Mouse (Mus musculus) layer of hippocampus, adult 11-12 months (tissue): Measurements from ENCODE around the gene Fam222a.

Experiments
- DNase-seq: peaks from one replicate; pipeline ENCODE4 v3.0.0; 2022; ENCODE audit warnings: low spot score

Gene Fam222a

DNA sequence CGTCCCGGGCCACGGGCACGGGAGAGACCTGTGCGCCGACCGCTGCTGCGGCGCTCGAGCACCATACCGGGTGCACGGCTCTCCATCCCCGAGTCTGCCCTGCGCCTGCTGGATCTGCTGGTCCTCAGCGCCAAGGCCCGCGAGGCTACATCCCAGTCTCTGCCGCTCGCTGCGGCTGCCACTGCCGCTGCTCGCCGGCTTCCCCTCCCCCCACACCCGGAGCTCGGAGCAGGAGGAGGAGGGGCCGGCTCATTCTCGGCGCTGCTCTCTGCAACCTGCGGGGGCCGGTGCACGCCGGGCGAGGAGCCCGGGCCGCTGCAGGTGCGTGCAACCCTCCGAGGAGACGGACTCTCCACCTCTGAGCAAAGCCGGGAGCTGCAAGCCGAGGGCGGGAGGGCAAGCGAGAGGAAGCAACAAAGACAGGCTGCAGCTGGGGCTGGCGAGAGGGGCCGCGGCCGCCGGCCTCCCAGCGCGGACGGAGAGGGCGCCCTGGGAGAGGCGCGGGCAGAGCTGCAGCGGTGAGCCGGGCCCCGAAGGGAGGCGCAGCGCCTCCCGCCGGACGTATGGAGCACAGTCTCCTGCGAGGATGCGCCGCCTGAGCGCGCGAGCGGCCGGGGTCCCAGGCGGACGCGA is at the start of gene Fam222a:
Fam222a (plus strand) TSS at position 452 of the 633 bp plus-strand sequence.
- DNase-seq = peak; percentile 50

DNA sequence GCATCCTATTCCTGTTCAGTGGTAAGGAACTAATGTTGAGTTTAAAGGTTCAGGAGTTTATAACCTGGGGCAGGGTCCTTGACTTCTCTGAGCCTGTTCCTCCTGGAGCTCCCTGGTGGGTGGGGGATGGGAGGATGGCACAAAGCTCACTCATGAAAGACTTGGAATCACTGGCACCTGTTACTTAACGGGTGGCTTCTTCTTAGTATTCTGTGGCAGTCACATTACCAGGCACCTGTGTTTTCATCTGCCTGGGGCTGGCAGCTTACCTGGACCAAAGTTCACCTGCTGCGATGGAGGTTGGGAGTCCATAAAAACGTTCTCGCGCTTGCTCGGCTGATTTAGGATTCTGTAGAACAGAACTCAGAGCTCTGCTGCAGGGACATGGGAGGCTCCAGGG is 39.5 kb upstream of the Fam222a start:
- DNase-seq = no peak

DNA sequence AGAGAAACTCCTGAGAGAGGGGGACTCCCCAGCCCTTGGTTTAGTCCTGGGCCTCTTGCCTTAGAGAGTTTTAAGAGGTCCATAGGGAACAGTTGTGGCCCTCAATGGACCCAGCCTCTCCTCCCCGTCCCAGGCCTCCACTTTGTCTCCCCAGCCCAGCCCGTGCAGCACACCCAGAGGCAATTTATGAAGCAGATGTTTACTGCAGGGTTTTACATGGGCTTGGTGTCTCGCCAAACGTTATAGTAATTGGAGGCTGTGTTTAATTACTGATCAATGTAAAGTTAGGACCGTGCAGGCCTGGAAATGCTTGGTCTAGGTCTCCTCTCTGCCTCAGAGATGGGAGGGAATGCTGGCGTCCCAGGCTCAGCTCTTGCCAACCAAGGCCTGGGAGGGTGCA is 37.5 kb upstream of the Fam222a start:
- no peak for DNase-seq

- DNase-seq = no peak
Observed at GRCm38 (mm10) chr5:114532055-114532454, 35.8 kb upstream of the Fam222a start.

- DNase-seq = peak; percentile 10
Observed at GRCm38 (mm10) chr5:114537308-114538020, 30.4 kb upstream of the Fam222a start.

- DNase-seq = no peak
Observed at GRCm38 (mm10) chr5:114538021-114538405, 29.8 kb upstream of the Fam222a start.

DNA sequence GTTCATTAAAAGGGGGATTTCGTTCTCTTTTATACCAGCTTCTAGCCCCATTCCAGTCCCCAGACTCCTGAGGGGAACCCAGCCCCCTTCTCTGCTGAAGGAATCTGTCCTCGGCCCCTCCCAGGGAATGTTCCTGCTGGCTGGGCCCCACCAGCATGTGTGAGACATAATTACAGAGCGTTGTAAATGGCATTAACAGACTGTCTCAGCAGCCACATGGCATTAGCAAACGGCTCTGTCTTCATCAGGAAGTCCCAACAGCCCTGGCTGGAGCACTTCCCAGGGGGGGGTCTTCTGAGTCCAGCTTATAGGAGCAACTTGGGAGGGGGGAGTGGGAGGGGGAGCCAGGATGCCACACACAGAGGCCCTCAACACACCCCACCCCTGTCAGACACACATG is 29.1 kb upstream of the Fam222a start:
- DNase-seq = no peak

DNA sequence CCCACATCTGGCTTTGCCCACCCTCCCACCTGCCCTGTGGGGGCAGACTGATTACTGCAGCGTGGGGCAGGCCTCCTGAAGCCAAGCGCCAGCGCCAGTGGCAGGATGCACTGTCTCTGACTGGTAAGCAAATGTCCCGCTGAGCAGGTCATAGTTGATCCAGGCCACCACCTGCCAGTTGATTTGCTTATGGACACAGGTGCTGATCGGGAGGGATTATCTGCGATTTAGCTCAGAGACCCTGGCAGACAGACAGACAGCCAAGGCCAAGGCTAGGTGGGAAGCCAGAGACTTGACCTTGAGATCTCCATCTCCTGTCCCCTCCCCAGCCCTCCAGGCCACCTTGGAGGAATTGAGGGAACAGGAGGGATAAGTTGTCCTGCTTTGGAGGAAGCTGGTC is 28.1 kb upstream of the Fam222a start:
- DNase-seq = no peak

- DNase-seq = no peak
Observed at GRCm38 (mm10) chr5:114541656-114542445, 26.0 kb upstream of the Fam222a start.

- no peak for DNase-seq
Observed at GRCm38 (mm10) chr5:114543656-114544055, 24.2 kb upstream of the Fam222a start.

- DNase-seq = no peak
Observed at GRCm38 (mm10) chr5:114544205-114544604, 23.6 kb upstream of the Fam222a start.

- no peak for DNase-seq
Observed at GRCm38 (mm10) chr5:114545076-114545475, 22.7 kb upstream of the Fam222a start.

DNA sequence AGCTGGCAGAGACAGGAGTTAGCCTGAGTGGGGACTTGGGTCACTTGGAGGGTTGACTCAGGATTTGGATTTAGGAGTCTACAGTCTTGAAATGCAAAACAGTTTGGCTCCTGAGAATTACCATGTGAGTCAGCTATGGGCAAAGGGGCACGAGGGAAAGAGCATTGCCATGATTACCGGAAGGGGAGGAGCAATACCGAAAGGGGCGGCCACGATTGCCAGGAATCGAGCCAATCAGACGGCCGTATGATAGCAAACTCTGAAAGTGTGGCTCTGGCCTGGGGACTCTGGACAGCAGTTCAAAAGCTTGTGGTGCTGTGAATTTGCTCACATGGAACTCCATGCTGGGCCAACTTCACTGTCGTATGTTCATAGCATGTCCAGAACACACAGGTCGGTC is 18.8 kb upstream of the Fam222a start:
- DNase-seq = no peak

GRCm38 (mm10) chr5:114549770-114550169 is 18.0 kb upstream of the Fam222a start:
- no peak for DNase-seq

DNA sequence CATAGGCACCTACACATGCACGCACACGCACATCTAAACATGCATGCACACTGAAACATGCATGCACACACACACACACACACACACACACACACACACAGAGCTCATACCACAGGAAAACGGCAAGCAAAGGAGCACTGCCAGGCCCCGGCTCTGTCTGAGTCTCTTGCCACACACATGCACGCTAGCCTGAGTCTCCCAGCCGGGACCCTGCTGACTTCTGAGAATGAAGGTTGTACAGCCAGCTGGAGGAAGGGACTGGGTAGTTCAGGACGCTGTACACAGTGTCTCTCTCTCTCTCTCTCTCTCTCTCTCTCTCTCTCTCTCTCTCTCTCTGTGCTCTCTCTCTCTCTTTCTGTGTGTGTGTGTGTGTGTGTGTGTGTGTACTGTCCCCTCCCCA is 17.4 kb upstream of the Fam222a start:
- no peak for DNase-seq

DNA sequence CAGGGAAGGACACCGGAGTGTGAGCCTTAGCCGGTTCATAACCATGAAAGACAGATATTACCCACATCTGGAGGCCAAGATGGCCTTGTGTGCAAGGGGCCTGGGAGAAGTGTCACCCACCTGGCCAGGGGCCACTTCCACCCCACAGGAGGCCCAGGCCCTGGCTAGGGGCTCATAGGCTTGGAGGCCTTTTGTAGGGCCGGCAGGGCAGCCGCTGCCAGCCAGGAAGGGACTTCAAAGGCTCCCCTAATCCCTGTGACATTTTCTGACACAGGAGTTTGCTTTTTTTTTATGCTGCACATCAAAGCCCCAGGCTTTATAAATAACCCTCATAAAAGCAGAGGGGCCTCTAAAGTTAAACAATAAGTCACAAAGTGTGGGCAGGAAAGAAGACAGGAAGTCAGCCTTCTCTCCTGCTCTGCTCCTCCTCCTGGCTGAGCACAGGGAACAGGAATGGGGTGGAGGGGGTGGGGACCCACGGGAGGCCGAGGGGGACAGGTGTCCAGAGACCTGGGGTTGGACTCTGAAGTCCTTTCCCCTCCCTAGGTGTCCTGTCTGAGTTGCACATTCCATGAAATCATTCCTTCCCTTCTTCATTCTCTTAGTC is 16.8 kb upstream of the Fam222a start:
- no peak for DNase-seq

DNA sequence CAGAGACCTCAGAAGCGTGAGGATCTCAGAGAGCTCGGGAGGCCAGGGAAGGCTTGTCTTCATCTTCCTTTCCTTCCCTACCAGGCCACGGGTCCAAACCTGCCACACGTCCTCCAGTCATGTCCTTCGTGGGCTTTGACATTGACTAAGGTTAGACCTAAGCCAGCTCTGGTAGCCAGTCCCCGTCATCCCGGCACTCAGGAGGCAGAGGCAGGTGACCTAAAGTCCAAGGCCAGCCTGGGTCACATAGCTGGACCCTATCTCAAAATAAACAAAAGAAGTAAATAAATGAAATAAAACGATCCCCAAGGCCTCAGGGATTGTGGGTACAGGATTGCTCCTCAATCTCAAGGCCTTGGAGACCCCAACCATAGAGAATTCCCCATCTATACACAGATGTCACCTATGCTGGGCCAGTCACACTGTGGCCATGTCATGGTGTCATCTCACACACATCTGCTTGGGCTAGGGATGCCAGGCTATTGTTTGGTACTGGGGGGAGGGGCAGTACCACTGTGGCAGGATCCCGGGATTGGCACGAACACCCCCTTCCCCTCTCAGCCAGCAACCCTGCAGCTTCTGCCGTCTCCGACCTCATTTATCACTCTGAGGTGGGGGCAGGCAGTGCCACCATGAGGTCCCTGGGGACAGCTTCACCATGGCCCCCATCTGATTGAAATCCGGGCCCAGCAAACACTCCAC is 15.2 kb upstream of the Fam222a start:
- peak; percentile 69 for DNase-seq

DNA sequence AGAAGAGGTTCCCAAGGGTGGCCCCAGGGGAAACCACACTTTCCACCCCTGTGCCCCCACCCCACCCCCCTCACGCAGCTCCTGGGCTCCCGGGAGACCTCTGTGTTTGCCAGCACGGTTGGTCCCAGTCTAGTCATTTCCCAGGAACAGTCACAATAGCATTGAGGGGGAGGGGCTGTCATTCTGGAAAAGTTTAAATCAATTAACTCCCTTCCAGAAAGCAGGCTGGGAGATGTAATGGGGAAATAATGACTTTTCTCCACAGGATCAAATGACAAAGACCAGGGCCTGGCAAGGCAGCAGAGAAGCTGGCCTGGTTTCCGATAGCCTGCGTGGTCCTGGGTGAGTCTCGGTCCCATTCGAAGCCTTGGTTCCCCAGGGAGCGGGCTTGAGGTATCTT is 14.1 kb upstream of the Fam222a start:
- DNase-seq = no peak

DNA sequence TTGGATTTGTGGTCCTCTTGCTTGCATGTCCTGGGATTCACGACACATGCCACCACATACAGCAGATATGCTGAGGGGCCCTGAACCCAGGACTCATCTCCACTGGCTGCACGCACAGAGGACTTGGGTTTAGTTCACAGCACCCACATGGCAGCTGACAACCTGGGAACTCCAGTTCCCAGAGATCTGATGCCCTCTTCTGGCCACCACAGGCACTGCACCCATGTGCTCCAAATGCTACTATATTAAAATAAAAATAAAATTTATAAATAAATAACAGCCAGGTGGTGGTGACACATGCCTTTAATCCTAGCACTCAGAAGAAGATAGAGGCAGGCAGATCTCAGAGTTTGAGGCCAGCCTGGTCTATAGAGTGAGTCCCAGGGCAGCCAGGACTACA is 12.4 kb upstream of the Fam222a start:
- no peak for DNase-seq

- no peak for DNase-seq
Observed at GRCm38 (mm10) chr5:114556109-114556508, 11.7 kb upstream of the Fam222a start.

- no peak for DNase-seq
Observed at GRCm38 (mm10) chr5:114557765-114558731, 9.8 kb upstream of the Fam222a start.
